Mouse (Mus musculus) small intestine, adult 2 months (tissue): ENCODE measurements around the gene Dpf2. TPM values are rescaled to one million over a fixed set of nuclear protein-coding genes. Genes with fewer than 3 reads are reported as not detected.

ENCODE experiments used
- H3K27ac ChIP-seq: fragments of 200-500 bp; 2 replicates; pipeline ENCODE4 v1.5.1; 2012; ENCODE audit warnings: low read depth, low read length, control low read depth, inconsistent platforms; ENCODE audit not compliant: insufficient read depth
- H3K27me3 ChIP-seq: fragments of 200-500 bp; 2 replicates; pipeline ENCODE4 v1.6.1; 2012; ENCODE audit warnings: mild to moderate bottlenecking, moderate library complexity, low read length, inconsistent platforms; ENCODE audit not compliant: control insufficient read depth, insufficient read depth
- H3K36me3 ChIP-seq: fragments of 200-500 bp; 2 replicates; pipeline ENCODE4 v1.6.1; 2012; ENCODE audit warnings: mild to moderate bottlenecking, low read length, control low read depth, inconsistent platforms; ENCODE audit not compliant: control insufficient read depth, insufficient read depth
- H3K4me1 ChIP-seq: fragments of 200-500 bp; 2 replicates; pipeline ENCODE4 v1.6.1; 2012; ENCODE audit warnings: low read length, inconsistent platforms, mixed read lengths; ENCODE audit not compliant: control insufficient read depth, insufficient read depth, insufficient read length
- H3K4me3 ChIP-seq: fragments of 200-500 bp; 2 replicates; pipeline ENCODE4 v1.5.1; 2012; ENCODE audit warnings: low read depth, mild to moderate bottlenecking, control low read depth, inconsistent platforms, low read length, moderate library complexity
- CTCF ChIP-seq: fragments of 200-500 bp; IDR thresholded peaks from 2 replicates; pipeline ENCODE4 v1.5.1; 2012; ENCODE audit warnings: low read depth, mild to moderate bottlenecking, control low read depth, inconsistent platforms, low read length, moderate library complexity, mixed read lengths; ENCODE audit not compliant: insufficient replicate concordance, insufficient read length; ENCODE audit errors: extremely low read depth
- POLR2A ChIP-seq: fragments of 200-500 bp; IDR thresholded peaks from 2 replicates; pipeline ENCODE4 v1.6.1; 2012; ENCODE audit warnings: low read depth, mild to moderate bottlenecking, control low read depth, inconsistent platforms, low read length, moderate library complexity
- WGBS: fragments of 180-500 bp; shearing (Covaris S2); methylation state at CpG from one replicate; pipeline ENCODE4 v1.1.7; 2018; 5-methylcytosine and 5-hydroxymethylcytosine counted together
- polyA plus RNA-seq: library from polyadenylated mRNA; depleted of rRNA; stranded (reverse); fragments of >200 nt; gene quantifications from 2 replicates; pipeline ENCODE4 v1.2.3, GENCODE M21; 2012; rRNA removed

Gene Dpf2
- polyA plus RNA-seq, 1 experiment, result 64.3 TPM

DNA sequence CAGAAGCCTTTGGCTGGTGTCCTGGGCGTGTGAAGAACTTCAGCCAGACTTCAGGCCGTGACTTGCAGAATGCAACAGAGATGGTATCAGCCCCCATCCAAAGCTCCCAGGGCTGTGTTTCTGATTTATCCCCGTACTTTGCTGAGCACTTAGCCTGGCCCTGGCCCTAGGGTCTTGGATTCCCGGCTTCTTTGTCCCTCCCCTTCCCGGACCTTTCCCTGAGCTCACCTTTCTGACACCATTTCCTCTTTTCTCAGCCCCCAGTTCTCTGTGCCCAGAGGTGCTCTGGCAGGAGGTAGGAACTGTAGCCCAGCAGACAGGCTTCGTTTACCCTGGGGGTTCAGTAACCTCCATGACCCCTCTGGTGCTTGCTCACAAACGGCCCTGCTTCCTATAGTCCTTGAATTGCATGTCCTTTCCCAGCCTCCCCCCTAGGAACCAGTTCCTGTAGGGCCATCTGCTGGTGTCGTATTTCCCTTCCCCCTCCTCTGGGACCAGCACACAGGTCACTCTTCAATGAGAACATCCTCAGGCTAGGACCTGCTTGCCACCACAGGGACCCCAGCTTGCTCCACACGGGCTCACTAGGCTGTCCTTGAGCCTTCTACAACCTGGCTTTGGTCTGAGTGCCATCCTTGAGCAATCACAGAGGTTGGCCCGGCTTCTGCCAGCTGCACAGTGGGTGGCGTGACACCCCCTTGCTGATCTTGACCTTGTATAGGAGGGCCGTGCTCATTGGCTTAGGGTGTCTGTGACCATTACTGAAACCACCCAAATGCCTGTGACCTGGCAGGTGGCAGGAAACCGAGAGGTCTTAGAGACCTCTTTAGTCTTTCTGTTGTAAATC is 63.8 kb downstream of the Dpf2 start:
- Histone ChIP-seq H3K4me3 (peak overlapping the region; percentile 37), H3K4me1 (peaks cover 43% of the 10 kb centered on the region)

DNA sequence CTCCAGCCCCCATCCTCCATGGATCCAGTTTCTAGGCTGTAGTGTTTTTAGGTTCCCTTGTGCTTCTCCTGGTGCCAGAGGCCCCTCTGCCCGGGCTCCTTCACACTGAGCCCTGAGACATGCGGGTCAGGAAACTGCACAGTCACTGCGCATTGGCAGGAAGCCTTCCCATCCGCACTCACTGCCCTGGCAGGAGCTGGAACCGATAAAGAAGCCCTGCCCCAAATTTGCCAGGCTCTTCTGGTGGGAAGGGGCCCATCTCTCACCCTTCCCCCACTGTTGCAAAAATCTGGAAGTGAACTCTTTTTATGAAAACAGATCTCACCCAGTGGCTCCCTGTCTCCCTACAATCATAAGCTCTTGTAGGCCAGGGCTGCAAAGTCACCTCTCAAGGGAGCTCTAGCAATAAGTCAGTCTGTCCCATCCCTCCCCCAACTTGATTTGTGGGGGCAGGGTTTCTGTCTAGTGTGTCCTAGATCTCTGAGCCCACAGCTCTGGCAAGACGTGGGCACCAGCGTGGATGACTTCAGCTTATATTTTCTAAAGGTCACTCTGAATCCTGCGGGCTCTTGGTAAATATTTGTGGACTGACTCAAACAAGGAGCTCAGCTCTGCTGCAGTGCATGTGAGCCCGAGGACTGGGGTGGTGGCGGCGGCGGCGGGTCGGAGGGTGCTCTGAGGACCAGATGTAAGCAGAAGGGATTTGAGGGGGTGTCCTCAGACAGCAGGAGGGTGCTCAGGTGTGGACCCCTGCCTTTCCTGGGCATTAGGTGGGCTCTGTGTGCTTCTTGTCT is 64.6 kb downstream of the Dpf2 start:
- H3K4me1 ChIP-seq, result peaks cover 43% of the 10 kb centered on the region
- peaks cover 19% of the 10 kb centered on the region for H3K36me3 ChIP-seq
- TF ChIP-seq CTCF (no peak), POLR2A (no peak; the same call in 1 of the 2 replicates)
- 40% methylated on average over 14 of the region's 14 CpGs for WGBS
- peak overlapping the region; percentile 37 for H3K4me3 ChIP-seq
- H3K27me3 ChIP-seq, result no peaks in the 10 kb centered on the region
- peak overlapping the region; percentile 99 for H3K27ac ChIP-seq

More for the DNA sequence above, 63.8 kb downstream of the Dpf2 start:
- H3K27ac ChIP-seq, result peak overlapping the region; percentile 99
- H3K27me3 ChIP-seq, result no peaks in the 10 kb centered on the region
- 55% methylated on average over 13 of the region's 13 CpGs for WGBS
- H3K36me3 ChIP-seq, result peaks cover 12% of the 10 kb centered on the region
- TF ChIP-seq POLR2A, result no peak
- no peak for TF ChIP-seq CTCF

DNA sequence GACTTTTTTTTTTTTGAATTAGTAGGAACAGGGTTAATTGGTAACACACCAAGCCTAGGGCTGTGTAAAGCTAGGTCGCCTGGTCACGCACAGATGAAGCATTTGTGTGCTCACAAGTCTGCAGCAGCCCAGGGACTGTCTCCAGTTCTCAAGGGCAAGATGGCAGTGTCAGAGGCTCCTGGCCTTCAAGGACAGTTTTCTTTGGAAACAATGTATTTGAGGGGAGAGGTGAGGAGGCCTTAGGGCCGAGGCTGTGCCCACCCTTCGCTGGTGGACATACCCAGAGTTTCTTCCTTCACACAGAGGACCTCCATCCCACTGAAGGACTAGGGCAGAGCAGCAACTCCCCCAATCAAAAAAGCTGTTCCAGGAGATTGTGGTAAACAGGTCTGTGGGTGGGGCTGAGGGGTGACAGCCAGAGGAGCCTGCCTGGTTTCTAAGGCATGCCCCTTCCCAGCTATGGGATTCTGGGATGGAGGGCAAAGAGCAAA is 65.5 kb downstream of the Dpf2 start:
- H3K4me3 ChIP-seq, result peak overlapping the region; percentile 4; the same call in 1 of the 2 replicates

DNA sequence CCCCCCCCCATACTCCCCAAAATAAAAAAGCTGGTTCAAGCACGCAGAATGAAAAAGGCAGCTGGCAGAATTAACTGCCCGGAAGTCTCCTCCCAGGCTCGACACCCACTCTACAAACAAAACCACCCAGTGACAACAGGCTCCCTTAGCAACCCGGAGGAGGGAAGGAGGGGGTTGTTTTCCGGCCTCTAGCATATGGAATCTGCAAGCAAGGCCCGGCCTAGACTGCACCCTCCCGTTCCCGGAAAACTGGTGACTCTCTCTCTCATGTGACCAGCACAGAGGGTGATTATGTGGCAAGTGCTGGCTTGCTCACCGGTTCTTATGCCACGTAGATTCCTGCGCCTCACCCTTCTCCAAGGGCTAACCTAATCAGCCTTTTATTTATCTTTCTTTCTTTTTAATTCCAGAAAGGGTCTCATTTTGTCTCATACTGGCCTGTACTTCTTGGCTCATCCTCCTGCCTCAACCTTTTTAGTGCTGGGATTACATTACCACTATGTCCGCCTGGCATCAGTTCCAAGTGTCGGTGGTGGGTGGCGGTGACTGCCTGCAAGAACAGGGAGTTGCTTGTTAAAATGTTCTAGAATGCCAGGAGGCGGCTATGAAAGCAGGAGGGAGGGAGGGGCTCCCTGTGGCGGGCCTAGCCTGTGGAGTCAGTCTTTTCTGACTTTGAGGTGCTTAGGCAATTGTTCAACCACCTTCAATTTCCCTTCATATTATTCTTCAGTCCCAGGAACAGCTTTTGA is 66.1 kb downstream of the Dpf2 start:
- WGBS, result 4% methylated on average over 16 of the region's 16 CpGs
- peak overlapping the region; percentile 57 for H3K4me3 ChIP-seq
- H3K27ac ChIP-seq, result peak overlapping the region; percentile 99
- H3K4me1 ChIP-seq, result peaks cover 29% of the 10 kb centered on the region
- TF ChIP-seq CTCF (no peak), POLR2A (peak; percentile 38; the same call in 1 of the 2 replicates)
- peaks cover 16% of the 10 kb centered on the region for H3K36me3 ChIP-seq
- H3K27me3 ChIP-seq, result no peaks in the 10 kb centered on the region

More for the DNA sequence above, 65.5 kb downstream of the Dpf2 start:
- peak overlapping the region; percentile 99 for H3K27ac ChIP-seq
- no peaks in the 10 kb centered on the region for H3K27me3 ChIP-seq
- TF ChIP-seq POLR2A (no peak), CTCF (no peak)
- 50% methylated on average over 4 of the region's 4 CpGs for WGBS
- peaks cover 17% of the 10 kb centered on the region for H3K36me3 ChIP-seq
- H3K4me1 ChIP-seq, result peaks cover 35% of the 10 kb centered on the region

Other genes with a start within 250 kb of the Dpf2 start
- gene Sipa1, start 249.3 kb downstream of the Dpf2 start, polyA plus RNA-seq, result 35.1 and 54.0 TPM in 2 replicates
- gene Map3k11, start 224.3 kb downstream of the Dpf2 start, polyA plus RNA-seq, result 65.8 and 169 TPM in 2 replicates
- 85.4 and 150 TPM in 2 replicates for gene Pcnx3, start 224.1 kb downstream of the Dpf2 start, polyA plus RNA-seq
- gene Kcnk7, start 208.6 kb downstream of the Dpf2 start, polyA plus RNA-seq, result 0.57 TPM in 1 of 2 replicates, not detected in the other
- 62.1 and 100 TPM in 2 replicates for gene Ehbp1l1, start 186.7 kb downstream of the Dpf2 start, polyA plus RNA-seq
- gene Fam89b, start 183.4 kb downstream of the Dpf2 start, polyA plus RNA-seq, result 69.8 and 126 TPM in 2 replicates
- gene Ltbp3, start 172.1 kb downstream of the Dpf2 start, polyA plus RNA-seq, result 28.2 and 30.2 TPM in 2 replicates
- 37.1 and 52.5 TPM in 2 replicates for gene Scyl1, start 141.6 kb downstream of the Dpf2 start, polyA plus RNA-seq
- 32.1 and 62.1 TPM in 2 replicates for gene Frmd8, start 37.7 kb downstream of the Dpf2 start, polyA plus RNA-seq
- 207 and 241 TPM in 2 replicates for gene Slc25a45, start 35.2 kb downstream of the Dpf2 start, polyA plus RNA-seq
- 0.90 and 2.0 TPM in 2 replicates for gene Tigd3, start 18.9 kb downstream of the Dpf2 start, polyA plus RNA-seq
- 10.3 and 30.6 TPM in 2 replicates for gene Cdc42ep2, start 11.8 kb upstream of the Dpf2 start, polyA plus RNA-seq
- gene Pola2, start 51.2 kb upstream of the Dpf2 start, polyA plus RNA-seq, result 14.2 and 40.8 TPM in 2 replicates
- gene Slc22a20, start 73.1 kb upstream of the Dpf2 start, polyA plus RNA-seq, result 0.08 TPM in 1 of 2 replicates, not detected in the other
- 30.9 and 129 TPM in 2 replicates for gene Capn1, start 102.9 kb upstream of the Dpf2 start, polyA plus RNA-seq
- gene Syvn1, start 133.6 kb upstream of the Dpf2 start, polyA plus RNA-seq, result 70.9 and 103 TPM in 2 replicates
- 7.6 and 14.8 TPM in 2 replicates for gene Mrpl49, start 144.8 kb upstream of the Dpf2 start, polyA plus RNA-seq
- gene Fau, start 144.8 kb upstream of the Dpf2 start, polyA plus RNA-seq, result 1,660 and 2,469 TPM in 2 replicates
- 56.8 and 78.1 TPM in 2 replicates for gene Znhit2, start 148.2 kb upstream of the Dpf2 start, polyA plus RNA-seq
- 30.6 and 49.4 TPM in 2 replicates for gene Tm7sf2, start 155.4 kb upstream of the Dpf2 start, polyA plus RNA-seq
- gene Vps51, start 164.2 kb upstream of the Dpf2 start, polyA plus RNA-seq, result 46.5 and 84.2 TPM in 2 replicates
- not detected in 2 replicates for gene Tmem262, start 167.0 kb upstream of the Dpf2 start, polyA plus RNA-seq
- gene Gm28374, start 169.2 kb upstream of the Dpf2 start, polyA plus RNA-seq, result not detected in 2 replicates
- gene Zfpl1, start 171.9 kb upstream of the Dpf2 start, polyA plus RNA-seq, result 62.1 and 119 TPM in 2 replicates
- gene Cdca5, start 172.0 kb upstream of the Dpf2 start, polyA plus RNA-seq, result 1.6 and 2.6 TPM in 2 replicates
- not detected in 2 replicates for gene AC131692.1, start 181.4 kb upstream of the Dpf2 start, polyA plus RNA-seq
- 46.7 and 1,874 TPM in 2 replicates for gene Naaladl1, start 192.8 kb upstream of the Dpf2 start, polyA plus RNA-seq
- 35.7 and 46.4 TPM in 2 replicates for gene Sac3d1, start 205.6 kb upstream of the Dpf2 start, polyA plus RNA-seq
- gene Snx15, start 215.3 kb upstream of the Dpf2 start, polyA plus RNA-seq, result 19.8 and 41.8 TPM in 2 replicates
- gene Batf2, start 228.0 kb upstream of the Dpf2 start, polyA plus RNA-seq, result 67.6 and 146 TPM in 2 replicates
- 62.7 and 98.9 TPM in 2 replicates for gene Arl2, start 228.5 kb upstream of the Dpf2 start, polyA plus RNA-seq